In the genomic region with DNA sequence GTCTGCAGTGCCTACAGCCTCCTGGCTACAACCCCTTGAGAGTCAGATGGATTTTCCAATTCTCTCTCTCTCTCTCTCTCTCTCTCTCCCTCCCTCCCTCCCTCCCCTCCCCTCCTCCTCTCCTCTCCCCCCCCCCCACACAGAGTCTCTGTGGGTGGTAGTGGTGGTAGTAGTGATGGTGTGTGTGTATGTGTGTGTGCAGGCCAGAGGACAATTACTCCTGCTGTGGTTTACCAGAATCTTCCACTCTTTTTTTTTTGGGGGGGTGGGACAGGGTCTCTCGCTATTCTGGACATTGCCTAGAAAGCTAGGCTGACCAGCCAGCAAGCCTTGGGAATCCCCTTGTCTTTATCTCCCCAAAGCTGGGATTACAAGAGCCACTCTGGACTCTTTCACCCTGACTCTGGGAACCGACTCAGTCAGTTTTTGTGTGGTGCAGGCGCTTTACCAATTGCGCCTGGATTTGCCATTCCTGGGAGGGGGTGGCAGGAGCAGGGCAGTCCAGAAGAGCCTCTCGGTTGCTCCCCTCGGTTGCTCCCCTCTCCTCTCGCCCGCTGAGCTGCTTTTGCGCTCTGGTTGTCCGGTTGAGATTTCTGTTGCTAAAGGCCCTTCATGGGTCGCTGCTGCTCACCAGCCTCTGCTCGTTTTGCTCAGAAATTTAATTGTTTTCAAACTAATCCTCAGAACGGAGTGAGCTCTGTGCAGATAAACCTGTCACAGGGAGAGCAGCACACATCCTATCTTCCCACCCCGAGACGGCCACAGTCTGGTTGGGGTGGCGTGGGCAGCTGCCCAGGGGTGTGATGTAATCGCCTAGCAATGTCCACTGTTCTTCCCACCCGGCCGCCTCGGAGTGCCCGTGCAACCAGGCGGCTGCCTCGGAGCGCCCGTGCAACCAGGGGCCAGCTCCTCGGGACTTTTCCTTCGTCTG, we compare ENCODE assay signal across 10 mouse cellular contexts. TPM values are rescaled to one million over a fixed set of nuclear protein-coding genes. Genes with fewer than 3 reads are reported as not detected.
DNase-seq lines count a peak whose midpoint lies in the region.
"Had no signal": no experiment of that assay in that cellular context is flagged by ENCODE, and none has a peak within 500 bp of the region (broad histone marks: within the 10 kb centered on the region; RNA-seq: fewer than 3 reads in every experiment).

No protein-coding gene starts in this region.

- peaks cover 11% of the 10 kb centered on the region; the same call in 1 of the 2 replicates for H3K27me3 ChIP-seq in forebrain, embryonic 10.5 days (ENCODE audit: poor library complexity, severe bottlenecking)
- H3K27me3 ChIP-seq in limb, embryonic 10.5 days (ENCODE audit: low read depth, poor library complexity, severe bottlenecking): 0 out of 2 replicates have a peak, but pooled peaks cover 8% of the 10 kb centered on the region

- H3K36me3 ChIP-seq in forebrain, embryonic 10.5 days (replicated peaks): no peaks in the 10 kb centered on the region
- no peaks in the 10 kb centered on the region for H3K36me3 ChIP-seq in limb, embryonic 10.5 days

- H3K27ac ChIP-seq in forebrain, embryonic 10.5 days: peak overlapping the region; percentile 78
- H3K27ac ChIP-seq in limb, embryonic 10.5 days: peak overlapping the region; percentile 42; the same call in 1 of the 2 replicates

- peak overlapping the region; percentile 31 for H3K4me3 ChIP-seq in forebrain, embryonic 10.5 days
- H3K4me3 ChIP-seq in limb, embryonic 10.5 days: no peak overlapping the region

- H3K4me1 ChIP-seq in forebrain, embryonic 10.5 days: peaks cover 17% of the 10 kb centered on the region
- H3K4me1 ChIP-seq in limb, embryonic 10.5 days: peaks cover 11% of the 10 kb centered on the region

- WGBS in forebrain, embryonic 10.5 days: 36% methylated on average over 27 of the region's 27 CpGs
- WGBS in limb, embryonic 10.5 days: 67% methylated on average over 27 of the region's 27 CpGs

- H3K9me3 ChIP-seq in forebrain, embryonic 10.5 days: no peaks in the 10 kb centered on the region
- H3K9me3 ChIP-seq in limb, embryonic 10.5 days (replicated peaks): no peaks in the 10 kb centered on the region

- peak; percentile 51 for DNase-seq in right cerebral cortex, adult 18-20 months
- no peak for DNase-seq in right cerebral cortex, postnatal 4 days
- DNase-seq in forebrain, embryonic 10.5 days (ENCODE audit: extremely low spot score, low spot score): peak; percentile 41
- DNase-seq in heart, postnatal 25 days (ENCODE audit: low spot score): peak; percentile 26
- no peak for DNase-seq in limb, embryonic 10.5 days (ENCODE audit: low spot score)
- DNase-seq in ovary, postnatal 36 days (ENCODE audit: low spot score): peak; percentile 41
- DNase-seq in spleen, postnatal 36 days (ENCODE audit: low spot score in 2 of 2): no peak
- no peak for DNase-seq in T-cell, adult 2 months (ENCODE audit: low spot score)

- intact Hi-C loops in heart, postnatal 25 days (cut with DNase I): no loop called here

RNA-seq across cellular contexts. Expression of gene Sox8, which starts 31.3 kb away (rescaled TPM):
- 10.9 and 12.1 TPM in 2 replicates for polyA plus RNA-seq in forebrain, embryonic 10.5 days (2016; fragmentation: Nextera tagmentation; extraction: Ambion mirVana)
- under 1 TPM; 0.25 to 0.75 TPM for total RNA-seq in heart, postnatal 25 days (2021)
- 11.1 and 13.1 TPM in 2 replicates for polyA plus RNA-seq in limb, embryonic 10.5 days (2016; fragmentation: Nextera tagmentation; extraction: Ambion mirVana)
- total RNA-seq: neutrophil, adult 5-6 weeks had no signal

RNA-seq across cellular contexts. Expression of gene Lmf1, which starts 39.7 kb away (rescaled TPM):
- 22.0 and 24.0 TPM in 2 replicates for polyA plus RNA-seq in forebrain, embryonic 10.5 days (2016; fragmentation: Nextera tagmentation; extraction: Ambion mirVana)
- total RNA-seq in heart, postnatal 25 days (2021): 10 to 100 TPM; 31.7 to 34.3 TPM
- polyA plus RNA-seq in limb, embryonic 10.5 days (2016; fragmentation: Nextera tagmentation; extraction: Ambion mirVana): 28.9 and 29.0 TPM in 2 replicates

RNA-seq across cellular contexts. Expression of gene Sstr5, which starts 42.1 kb away (rescaled TPM):
- 0.10 TPM in 1 of 2 replicates, not detected in the other for polyA plus RNA-seq in forebrain, embryonic 10.5 days (2016; fragmentation: Nextera tagmentation; extraction: Ambion mirVana)
- not detected for total RNA-seq in heart, postnatal 25 days (2021)
- polyA plus RNA-seq in limb, embryonic 10.5 days (2016; fragmentation: Nextera tagmentation; extraction: Ambion mirVana): 0.20 TPM in 1 of 2 replicates, not detected in the other
- total RNA-seq: neutrophil, adult 5-6 weeks had no signal
- polyA plus RNA-seq: gonadal fat pad, adult 2 months had no signal

Comparison
In these comparisons a context has a peak if more than half of its experiments do, and no peak if none do; other contexts are left out.
1. DNase-seq: peak in right cerebral cortex, adult 18-20 months (single experiment), forebrain, embryonic 10.5 days (single experiment), heart, postnatal 25 days (single experiment) and ovary, postnatal 36 days (single experiment); none in right cerebral cortex, postnatal 4 days (single experiment), limb, embryonic 10.5 days (single experiment), spleen, postnatal 36 days (0 of 2) and T-cell, adult 2 months (single experiment).